Mouse (Mus musculus) testis, adult 2 months (tissue): ENCODE data around the gene Stambpl1. TPM values are rescaled to one million over a fixed set of nuclear protein-coding genes. Genes with fewer than 3 reads are reported as not detected.

Source experiments
- H3K27ac ChIP-seq: fragments of 200-500 bp; 2 replicates; pipeline ENCODE4 v1.5.1; 2012; ENCODE audit warnings: low read depth, low read length; ENCODE audit not compliant: control insufficient read depth, insufficient read depth
- H3K27me3 ChIP-seq: fragments of 200-500 bp; 2 replicates; pipeline ENCODE4 v1.6.1; 2012; ENCODE audit warnings: mild to moderate bottlenecking, low read length, moderate library complexity; ENCODE audit not compliant: control insufficient read depth, insufficient read depth
- H3K36me3 ChIP-seq: fragments of 200-500 bp; 2 replicates; pipeline ENCODE4 v1.6.1; 2012; ENCODE audit warnings: mild to moderate bottlenecking, low read length; ENCODE audit not compliant: control insufficient read depth, insufficient read depth
- H3K4me1 ChIP-seq: fragments of 200-500 bp; 2 replicates; pipeline ENCODE4 v1.6.1; 2012; ENCODE audit warnings: low read length; ENCODE audit not compliant: control insufficient read depth, insufficient read depth
- H3K4me3 ChIP-seq: fragments of 200-500 bp; 2 replicates; pipeline ENCODE4 v1.5.1; 2012; ENCODE audit warnings: low read depth, mild to moderate bottlenecking, low read length, moderate library complexity, mixed read lengths; ENCODE audit not compliant: control insufficient read depth
- CTCF ChIP-seq: fragments of 200-500 bp; IDR thresholded peaks from 2 replicates; pipeline ENCODE4 v1.5.1; 2012; ENCODE audit warnings: low read depth, mild to moderate bottlenecking, inconsistent platforms, low read length, moderate library complexity; ENCODE audit not compliant: control insufficient read depth, insufficient read depth, insufficient replicate concordance
- POLR2A ChIP-seq: fragments of 200-500 bp; IDR thresholded peaks from 2 replicates; pipeline ENCODE4 v1.6.1; 2012; ENCODE audit warnings: low read depth, mild to moderate bottlenecking, inconsistent platforms, low read length, moderate library complexity; ENCODE audit not compliant: control insufficient read depth
- polyA plus RNA-seq: library from polyadenylated mRNA; depleted of rRNA; stranded (reverse); fragments of >200 nt; gene quantifications from 2 replicates; pipeline ENCODE4 v1.2.3, GENCODE M21; 2012; rRNA removed

Stambpl1 gene
- polyA plus RNA-seq, result 38.0 and 42.9 TPM in 2 replicates

DNA sequence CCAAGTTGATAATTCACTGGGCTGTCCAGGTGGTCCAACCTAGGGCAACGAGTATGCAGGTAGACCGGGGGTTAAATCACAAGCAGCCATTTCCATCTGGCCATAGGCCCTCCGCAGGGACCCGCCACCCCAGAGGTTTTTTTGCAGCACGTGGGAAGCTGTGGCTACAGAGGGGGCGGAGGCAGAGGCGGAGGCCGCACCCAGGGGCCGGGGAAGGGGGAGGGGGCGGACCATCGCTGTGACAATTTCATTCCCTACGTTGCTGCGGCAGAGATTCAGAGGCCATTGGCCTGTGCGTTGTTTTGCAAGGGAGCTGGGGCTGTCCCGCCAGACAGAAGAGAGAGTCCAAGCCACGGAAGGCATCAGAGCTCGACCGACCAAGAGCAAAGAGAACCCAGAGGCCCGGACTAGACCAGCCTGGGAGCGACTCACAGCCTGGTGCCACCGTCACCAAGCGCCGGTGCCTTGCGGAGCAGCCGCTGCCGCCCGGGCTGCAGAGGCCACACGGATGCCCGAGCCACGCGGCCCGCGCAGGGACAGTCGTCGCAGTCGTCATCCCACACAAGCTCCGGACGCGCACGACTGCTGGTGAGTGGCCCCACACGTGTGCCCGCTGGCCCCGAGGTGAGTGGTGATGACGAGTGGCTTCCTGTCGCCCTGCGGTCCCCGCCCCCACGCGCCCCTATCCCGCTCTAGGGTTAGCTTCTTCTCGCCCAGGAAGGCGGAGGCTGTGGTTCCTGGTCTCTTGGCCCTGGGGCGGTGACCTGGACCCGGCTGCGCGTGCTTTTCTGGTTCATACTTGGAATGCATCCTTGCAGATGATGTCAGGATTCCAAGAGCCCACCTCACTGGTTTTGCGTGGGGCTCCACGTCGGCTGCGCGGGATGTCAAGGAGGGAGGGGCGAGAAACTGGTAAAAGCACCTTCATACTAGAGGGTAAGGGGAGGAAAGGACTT is at the start of gene Stambpl1:
TSS of gene Stambpl1 (plus strand) at position 222 of the 956 bp plus-strand sequence.
- Histone ChIP-seq H3K4me3 (peak within 1 kb of the TSS; percentile 78), H3K4me1 (peaks cover 5% of the 10 kb centered on the region), H3K36me3 (no peaks in the 10 kb centered on the region), H3K27me3 (no peaks in the 10 kb centered on the region), H3K27ac (no peak within 1 kb of the TSS)
- no peak for TF ChIP-seq CTCF
- TF ChIP-seq POLR2A, result no peak

DNA sequence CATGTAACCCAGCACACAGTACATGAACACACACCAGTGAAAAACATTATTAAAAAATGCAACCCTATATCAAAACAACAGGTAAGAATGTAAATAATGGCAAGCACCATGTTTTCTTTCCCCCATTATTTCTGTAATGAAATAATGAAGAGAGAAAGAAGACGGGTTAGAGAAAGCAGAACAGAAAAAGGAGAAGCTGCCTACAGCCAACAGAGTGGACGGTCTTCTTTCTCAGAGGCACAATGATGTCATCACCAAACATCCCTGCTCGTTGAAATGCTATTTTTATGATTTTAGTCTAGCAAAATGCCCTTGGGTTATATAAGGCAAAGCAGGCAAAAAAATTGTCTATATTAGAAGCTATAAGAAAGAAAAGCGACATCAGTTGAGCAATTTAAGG is 43.6 kb upstream of the Stambpl1 start:
- Histone ChIP-seq H3K36me3 (no peaks in the 10 kb centered on the region), H3K4me3 (no peak overlapping the region), H3K4me1 (no peaks in the 10 kb centered on the region), H3K27me3 (no peaks in the 10 kb centered on the region), H3K27ac (no peak overlapping the region)
- TF ChIP-seq POLR2A (no peak), CTCF (no peak)

DNA sequence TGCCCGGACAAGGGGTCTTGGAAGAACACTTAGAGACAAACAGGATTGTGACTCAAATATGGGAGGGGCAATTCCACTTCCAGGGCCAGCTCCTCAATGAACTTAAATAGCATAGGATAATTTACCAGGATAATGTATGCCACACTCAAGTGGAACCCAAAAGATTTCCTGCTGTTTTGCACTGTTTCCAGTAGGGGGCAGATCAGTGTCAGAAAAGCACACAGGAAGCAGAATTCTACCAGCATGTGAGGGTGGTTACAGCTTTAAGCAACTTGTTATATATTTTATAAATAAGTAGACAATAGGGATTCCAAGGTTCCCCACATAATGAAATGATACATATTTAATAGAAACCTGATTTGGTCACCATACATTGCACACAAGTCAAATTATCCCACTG is 40.1 kb upstream of the Stambpl1 start:
- H3K4me1 ChIP-seq, result no peaks in the 10 kb centered on the region
- no peaks in the 10 kb centered on the region for H3K36me3 ChIP-seq
- no peak overlapping the region for H3K27ac ChIP-seq
- H3K27me3 ChIP-seq, result no peaks in the 10 kb centered on the region
- no peak for TF ChIP-seq CTCF
- TF ChIP-seq POLR2A, result no peak
- no peak overlapping the region for H3K4me3 ChIP-seq

DNA sequence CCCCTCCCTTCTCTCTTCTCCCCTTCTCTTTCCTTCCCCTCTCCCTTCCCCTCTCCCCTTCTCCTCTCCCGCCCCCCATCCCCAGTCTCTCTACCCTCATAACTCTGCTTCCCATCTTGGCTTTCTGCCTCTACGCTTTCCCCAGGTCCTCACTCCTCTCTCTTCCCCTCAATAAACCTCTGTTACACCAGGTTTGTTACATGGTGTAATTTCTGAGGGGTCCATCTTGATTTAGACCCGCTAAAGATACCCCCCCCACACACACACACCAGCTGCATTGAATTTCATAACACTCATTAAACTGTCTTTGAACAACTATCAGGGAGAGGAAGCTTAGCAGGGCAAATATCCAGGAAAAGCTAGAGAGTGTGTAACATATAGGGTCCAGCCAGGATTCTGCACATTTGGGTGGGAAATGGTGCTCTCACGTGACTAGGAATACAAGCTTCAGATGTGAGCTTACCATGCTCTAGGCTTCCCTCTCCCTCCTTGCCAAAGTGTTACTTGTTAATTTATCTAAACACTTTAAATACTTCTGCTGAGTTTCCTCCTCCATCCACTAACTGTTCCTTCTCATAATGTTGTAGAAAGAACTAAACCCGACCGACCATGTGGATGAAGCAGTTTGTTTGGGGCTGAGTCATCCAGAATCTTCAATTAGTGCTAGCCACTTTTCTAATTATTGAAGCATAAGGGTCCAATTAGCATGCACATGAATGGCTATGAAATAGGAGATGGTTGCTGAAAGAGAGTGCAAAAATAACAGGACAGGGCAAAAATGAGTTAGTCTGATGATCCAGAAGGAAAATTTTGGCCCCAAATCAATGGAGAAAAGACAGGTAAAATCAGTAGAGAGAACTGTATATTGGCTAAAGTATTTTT is 38.5 kb upstream of the Stambpl1 start:
- H3K27me3 ChIP-seq, result no peaks in the 10 kb centered on the region
- H3K36me3 ChIP-seq, result no peaks in the 10 kb centered on the region
- no peak overlapping the region for H3K27ac ChIP-seq
- H3K4me3 ChIP-seq, result no peak overlapping the region
- TF ChIP-seq POLR2A (no peak), CTCF (no peak)
- H3K4me1 ChIP-seq, result no peaks in the 10 kb centered on the region

DNA sequence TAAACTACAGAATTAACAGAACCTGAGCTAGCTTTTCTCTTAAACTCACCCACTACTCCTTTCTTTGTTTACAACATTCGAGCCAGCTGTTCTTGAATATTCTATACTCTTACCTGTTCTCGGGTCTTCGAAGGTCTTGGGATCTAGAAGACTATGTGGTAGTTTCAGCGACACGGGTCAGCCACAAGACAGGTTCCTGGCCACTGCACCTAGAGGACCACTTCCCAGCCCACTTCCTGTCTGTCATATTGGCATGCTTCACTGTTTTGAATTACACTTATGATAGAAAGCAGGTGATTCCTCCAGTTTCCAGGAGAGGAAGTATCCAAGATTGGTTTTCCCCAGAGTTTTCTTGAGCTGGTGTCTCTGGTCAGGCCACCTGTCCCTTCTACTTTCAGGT is 29.3 kb upstream of the Stambpl1 start:
- no peaks in the 10 kb centered on the region for H3K27me3 ChIP-seq
- H3K27ac ChIP-seq, result no peak overlapping the region
- H3K4me1 ChIP-seq, result no peaks in the 10 kb centered on the region
- no peak for TF ChIP-seq CTCF
- TF ChIP-seq POLR2A, result no peak
- no peaks in the 10 kb centered on the region for H3K36me3 ChIP-seq
- no peak overlapping the region for H3K4me3 ChIP-seq

DNA sequence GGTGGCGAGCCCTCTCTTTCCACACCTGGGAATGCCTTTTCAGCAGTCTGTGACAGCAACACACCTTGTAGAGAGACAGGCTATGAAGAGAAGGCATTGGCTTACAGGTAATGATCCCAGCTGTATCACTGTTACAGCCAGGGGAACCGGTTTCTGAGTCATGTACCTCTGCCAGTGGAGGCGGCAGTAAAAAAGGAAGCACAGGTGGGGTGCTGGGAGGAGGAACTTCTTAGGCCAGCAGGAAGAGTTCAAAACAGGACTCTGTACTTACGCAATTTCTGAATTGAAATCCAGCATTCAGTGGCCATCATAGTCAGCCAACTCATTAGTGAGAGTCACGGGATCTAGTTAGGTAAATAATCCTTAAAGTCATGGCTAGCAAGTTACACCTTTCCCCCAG is 26.1 kb upstream of the Stambpl1 start, which contains the start of gene Ankrd22:
TSS of gene Ankrd22 (minus strand) at position 163 of the 400 bp plus-strand sequence.
- Histone ChIP-seq H3K4me1 (no peaks in the 10 kb centered on the region), H3K27ac (no peak within 1 kb of the TSS), H3K27me3 (no peaks in the 10 kb centered on the region), H3K36me3 (no peaks in the 10 kb centered on the region), H3K4me3 (no peak within 1 kb of the TSS)
- no peak for TF ChIP-seq POLR2A
- TF ChIP-seq CTCF, result no peak

DNA sequence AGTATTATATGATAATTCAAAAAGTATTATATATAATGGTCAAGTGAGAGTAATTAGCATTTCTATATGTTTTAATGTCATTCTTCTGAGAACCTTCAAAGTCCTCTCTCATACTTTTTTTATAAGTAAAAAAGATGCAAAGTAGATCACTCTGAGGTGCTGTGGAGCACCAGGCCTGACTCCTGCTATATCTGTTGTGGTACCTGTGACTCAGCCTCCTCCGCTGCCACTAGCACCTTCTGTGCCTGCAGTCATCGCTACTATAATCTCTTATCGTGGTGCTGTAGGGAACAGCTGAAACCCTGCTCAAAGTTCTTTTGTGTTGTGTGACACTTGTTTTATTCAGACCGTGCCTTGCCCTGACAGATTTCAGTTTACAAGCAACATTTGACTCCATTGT is 25.6 kb upstream of the Stambpl1 start:
- H3K4me1 ChIP-seq, result no peaks in the 10 kb centered on the region
- H3K36me3 ChIP-seq, result no peaks in the 10 kb centered on the region
- TF ChIP-seq POLR2A, result no peak
- no peak for TF ChIP-seq CTCF
- H3K4me3 ChIP-seq, result no peak overlapping the region
- H3K27ac ChIP-seq, result no peak overlapping the region
- no peaks in the 10 kb centered on the region for H3K27me3 ChIP-seq
